Mouse (Mus musculus) forebrain, embryonic 15.5 days (tissue): ENCODE results near the gene Slc18a2. TPM values are rescaled to one million over a fixed set of nuclear protein-coding genes. Genes with fewer than 3 reads are reported as not detected.

Experiments used
- ATAC-seq: fragments of 200-750 bp; cut with Nextera tagmentation; replicated peaks from 2 replicates; pipeline ENCODE4 v1.8.0; 2017; ENCODE audit warnings: mild to moderate bottlenecking, moderate TSS enrichment, moderate library complexity
- H3K27ac ChIP-seq: fragments of 300-500 bp; sonication (generic); replicated peaks from 2 replicates; pipeline ENCODE4 v1.5.1; 2015; ENCODE audit warnings: mild to moderate bottlenecking, inconsistent platforms
- H3K27me3 ChIP-seq: fragments of 300-500 bp; sonication (generic); 2 replicates; pipeline ENCODE4 v1.6.1; 2015; ENCODE audit warnings: inconsistent platforms
- H3K36me3 ChIP-seq: fragments of 300-500 bp; sonication (generic); 2 replicates; pipeline ENCODE4 v1.6.1; 2015; ENCODE audit warnings: mild to moderate bottlenecking, inconsistent platforms
- H3K4me1 ChIP-seq: fragments of 300-500 bp; sonication (generic); 2 replicates; pipeline ENCODE4 v1.6.1; 2015; ENCODE audit warnings: inconsistent platforms
- H3K4me2 ChIP-seq: fragments of 300-500 bp; sonication (generic); replicated peaks from 2 replicates; pipeline ENCODE4 v1.6.1; 2015; ENCODE audit warnings: mild to moderate bottlenecking, inconsistent platforms
- H3K4me3 ChIP-seq: fragments of 300-500 bp; sonication (generic); 2 replicates; pipeline ENCODE4 v1.5.1; 2015; ENCODE audit warnings: mild to moderate bottlenecking, inconsistent platforms
- H3K9ac ChIP-seq: fragments of 300-500 bp; sonication (generic); replicated peaks from 2 replicates; pipeline ENCODE4 v1.6.1; 2015; ENCODE audit warnings: mild to moderate bottlenecking, inconsistent platforms
- H3K9me3 ChIP-seq: fragments of 300-500 bp; sonication (generic); 2 replicates; pipeline ENCODE4 v1.6.1; 2016; ENCODE audit warnings: inconsistent platforms
- WGBS: fragments of 180-500 bp; shearing (Covaris S2); methylation state at CpG from one replicate; pipeline ENCODE4 v1.1.7; 2015; ENCODE audit warnings: mixed read lengths; 5-methylcytosine and 5-hydroxymethylcytosine counted together
- polyA plus RNA-seq: library from polyadenylated mRNA; unstranded; fragments of >200 nt; fragmentation: Nextera tagmentation; extraction: Ambion mirVana; gene quantifications from 2 replicates; pipeline ENCODE4 v1.2.1, GENCODE M21; 2015

Slc18a2 gene
- polyA plus RNA-seq, 1 experiment from 2014 or later = 24.1 TPM

DNA sequence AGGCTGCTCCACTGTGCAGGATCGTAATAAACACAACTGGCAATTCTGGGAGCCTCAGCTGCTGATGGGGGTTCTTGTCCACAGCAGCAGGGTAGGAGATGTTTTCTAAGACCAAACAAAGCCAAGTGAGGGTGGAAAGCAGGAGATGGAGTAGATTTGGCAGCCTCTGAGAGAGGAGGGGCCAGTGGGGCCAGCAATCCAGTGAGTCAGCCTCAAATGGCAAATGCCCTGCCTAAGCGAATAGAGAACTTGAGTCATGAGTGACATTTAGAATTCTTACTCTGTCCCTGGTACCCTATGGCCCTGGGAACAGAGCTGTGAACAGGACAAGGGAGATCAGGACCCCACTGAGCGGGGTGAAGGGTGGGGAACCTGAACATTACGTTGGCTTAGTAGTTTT, 12.6 kb upstream of the Slc18a2 start:
- Histone ChIP-seq H3K9me3 (no peaks in the 10 kb centered on the region), H3K36me3 (no peaks in the 10 kb centered on the region), H3K9ac (no peak overlapping the region), H3K4me3 (no peak overlapping the region), H3K4me2 (no peak overlapping the region), H3K27ac (no peak overlapping the region), H3K4me1 (no peaks in the 10 kb centered on the region), H3K27me3 (no peaks in the 10 kb centered on the region)
- no peak for ATAC-seq
- 86% methylated on average over 4 of the region's 4 CpGs for WGBS

GRCm38 (mm10) chr19:59248553-59249286, 12.0 kb upstream of the Slc18a2 start:
- Histone ChIP-seq H3K4me1 (no peaks in the 10 kb centered on the region), H3K27me3 (no peaks in the 10 kb centered on the region), H3K27ac (no peak overlapping the region), H3K9me3 (no peaks in the 10 kb centered on the region), H3K9ac (no peak overlapping the region), H3K4me3 (no peak overlapping the region), H3K36me3 (no peaks in the 10 kb centered on the region), H3K4me2 (no peak overlapping the region)
- ATAC-seq = no peak
- 80% methylated on average over 11 of the region's 11 CpGs for WGBS

DNA sequence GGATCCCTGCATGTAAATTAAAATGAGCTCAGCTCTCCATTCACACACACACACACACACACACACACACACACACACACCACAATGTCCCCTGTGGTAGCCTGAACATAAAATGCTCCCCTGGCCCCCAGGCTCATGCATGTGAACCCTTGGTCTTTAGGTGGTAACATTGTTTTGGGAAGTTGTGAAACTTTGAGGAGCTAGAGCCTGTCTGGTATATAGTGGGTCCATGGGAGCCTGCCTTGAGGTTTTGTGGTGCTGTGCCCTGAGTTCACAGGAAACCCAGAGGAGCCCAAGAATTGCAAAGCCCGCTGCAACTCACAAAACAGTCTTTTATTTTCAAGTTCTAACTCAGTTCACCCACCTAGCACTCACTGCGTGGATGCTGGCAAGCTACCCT, 8.0 kb upstream of the Slc18a2 start:
- Histone ChIP-seq H3K4me3 (no peak overlapping the region), H3K4me2 (no peak overlapping the region), H3K27me3 (no peaks in the 10 kb centered on the region), H3K36me3 (no peaks in the 10 kb centered on the region), H3K4me1 (no peaks in the 10 kb centered on the region), H3K9me3 (no peaks in the 10 kb centered on the region), H3K27ac (no peak overlapping the region), H3K9ac (no peak overlapping the region)
- ATAC-seq = no peak
- 55% methylated on average over 2 of the region's 2 CpGs for WGBS

- Histone ChIP-seq H3K9me3 (no peaks in the 10 kb centered on the region), H3K4me3 (no peak overlapping the region), H3K27ac (no peak overlapping the region), H3K27me3 (no peaks in the 10 kb centered on the region), H3K9ac (no peak overlapping the region), H3K4me1 (peaks cover 19% of the 10 kb centered on the region), H3K4me2 (no peak overlapping the region), H3K36me3 (no peaks in the 10 kb centered on the region)
- 50% methylated on average over 5 of the region's 5 CpGs for WGBS
- no peak for ATAC-seq
Measured at GRCm38 (mm10) chr19:59259633-59260032, 1.1 kb upstream of the Slc18a2 start.

GRCm38 (mm10) chr19:59261604-59262003, 908 bp downstream of the Slc18a2 start:
- H3K4me3 ChIP-seq = peak overlapping the region; percentile 46
- H3K9ac ChIP-seq = no peak overlapping the region
- no peaks in the 10 kb centered on the region for H3K27me3 ChIP-seq
- no peak for ATAC-seq
- 58% methylated on average over 7 of the region's 7 CpGs for WGBS
- no peaks in the 10 kb centered on the region for H3K36me3 ChIP-seq
- H3K9me3 ChIP-seq = no peaks in the 10 kb centered on the region
- no peak overlapping the region for H3K27ac ChIP-seq
- peak overlapping the region; percentile 53 for H3K4me2 ChIP-seq
- H3K4me1 ChIP-seq = peaks cover 38% of the 10 kb centered on the region

GRCm38 (mm10) chr19:59263171-59263570, 2.5 kb downstream of the Slc18a2 start:
- Histone ChIP-seq H3K27ac (no peak overlapping the region), H3K4me3 (no peak overlapping the region), H3K4me2 (no peak overlapping the region), H3K4me1 (peaks cover 53% of the 10 kb centered on the region), H3K27me3 (no peaks in the 10 kb centered on the region), H3K36me3 (no peaks in the 10 kb centered on the region), H3K9ac (no peak overlapping the region), H3K9me3 (no peaks in the 10 kb centered on the region)
- no peak for ATAC-seq
- 81% methylated on average over 9 of the region's 9 CpGs for WGBS

DNA sequence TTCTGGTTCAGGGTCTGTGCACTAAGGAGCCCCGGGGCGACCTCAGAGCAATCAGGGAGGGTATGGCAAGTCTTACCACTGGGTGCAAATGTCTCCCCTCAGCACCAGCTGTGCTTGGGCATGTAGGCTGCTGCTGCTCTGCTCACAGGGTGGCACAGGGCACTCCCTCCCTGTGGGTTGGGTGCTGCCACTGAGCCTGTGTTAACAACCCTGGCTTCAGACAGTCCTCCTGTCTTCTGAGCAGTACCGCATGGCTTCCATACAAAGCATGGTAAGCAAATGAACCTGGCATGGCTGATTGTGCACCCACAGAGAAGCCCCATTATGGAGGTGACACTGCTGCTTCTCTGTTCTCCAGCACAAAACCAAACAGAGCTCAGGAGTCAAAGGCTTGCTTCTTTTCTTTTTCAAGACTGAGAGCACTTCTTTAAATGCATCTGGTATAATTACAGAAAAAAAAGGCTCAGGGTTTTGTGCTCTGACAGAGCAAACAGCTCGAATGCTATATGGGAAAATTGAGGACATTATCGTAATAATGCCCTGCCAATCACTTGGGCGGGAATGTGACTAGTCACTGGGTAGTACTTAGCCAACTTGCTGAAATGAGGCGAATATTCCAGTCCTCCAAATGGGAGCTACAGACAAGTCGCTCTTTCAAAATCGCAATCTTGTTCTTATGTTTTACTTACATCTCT, 4.3 kb downstream of the Slc18a2 start:
- no peaks in the 10 kb centered on the region for H3K9me3 ChIP-seq
- H3K4me3 ChIP-seq = no peak overlapping the region
- H3K27ac ChIP-seq = peak overlapping the region; percentile 86
- peak overlapping the region; percentile 11; the same call in 1 of the 2 replicates for H3K9ac ChIP-seq
- no peaks in the 10 kb centered on the region for H3K27me3 ChIP-seq
- peak; percentile 77 for ATAC-seq
- WGBS = 32% methylated on average over 9 of the region's 9 CpGs
- no peaks in the 10 kb centered on the region for H3K36me3 ChIP-seq
- H3K4me2 ChIP-seq = peak overlapping the region; percentile 12; the same call in 1 of the 2 replicates
- H3K4me1 ChIP-seq = peaks cover 53% of the 10 kb centered on the region

GRCm38 (mm10) chr19:59265907-59266306, 5.2 kb downstream of the Slc18a2 start:
- H3K36me3 ChIP-seq = no peaks in the 10 kb centered on the region
- peaks cover 48% of the 10 kb centered on the region for H3K4me1 ChIP-seq
- H3K27ac ChIP-seq = peak overlapping the region; percentile 86
- 34% methylated on average over 6 of the region's 6 CpGs for whole genome bisulfite sequencing
- no peaks in the 10 kb centered on the region for H3K27me3 ChIP-seq
- H3K4me2 ChIP-seq = no peak overlapping the region
- no peak for ATAC-seq
- H3K9ac ChIP-seq = no peak overlapping the region
- no peaks in the 10 kb centered on the region for H3K9me3 ChIP-seq
- H3K4me3 ChIP-seq = no peak overlapping the region

GRCm38 (mm10) chr19:59267417-59267963, 6.8 kb downstream of the Slc18a2 start:
- Histone ChIP-seq H3K9me3 (no peaks in the 10 kb centered on the region), H3K27ac (peak overlapping the region; percentile 86), H3K4me3 (no peak overlapping the region), H3K4me1 (peaks cover 44% of the 10 kb centered on the region), H3K27me3 (no peaks in the 10 kb centered on the region), H3K36me3 (no peaks in the 10 kb centered on the region), H3K9ac (0 out of 2 replicates have a peak overlapping the region, but pooled peaks have one; percentile 23), H3K4me2 (no peak overlapping the region)
- WGBS = 11% methylated on average over 5 of the region's 5 CpGs
- no peak; the same call in 1 of the 2 replicates for ATAC-seq

GRCm38 (mm10) chr19:59273190-59273589, 12.5 kb downstream of the Slc18a2 start:
- H3K9me3 ChIP-seq = no peaks in the 10 kb centered on the region
- H3K27me3 ChIP-seq = no peaks in the 10 kb centered on the region
- no peak overlapping the region for H3K9ac ChIP-seq
- H3K4me2 ChIP-seq = no peak overlapping the region
- no peak overlapping the region for H3K27ac ChIP-seq
- H3K4me3 ChIP-seq = no peak overlapping the region
- no peaks in the 10 kb centered on the region for H3K4me1 ChIP-seq
- WGBS = 89% methylated on average over 7 of the region's 7 CpGs
- ATAC-seq = no peak
- no peaks in the 10 kb centered on the region for H3K36me3 ChIP-seq

GRCm38 (mm10) chr19:59276354-59276753, 15.7 kb downstream of the Slc18a2 start:
- Histone ChIP-seq H3K4me2 (no peak overlapping the region), H3K4me1 (no peaks in the 10 kb centered on the region), H3K36me3 (peaks cover 3% of the 10 kb centered on the region; the same call in 1 of the 2 replicates), H3K27ac (no peak overlapping the region), H3K9ac (no peak overlapping the region), H3K4me3 (no peak overlapping the region), H3K27me3 (no peaks in the 10 kb centered on the region), H3K9me3 (no peaks in the 10 kb centered on the region)
- ATAC-seq = no peak
- WGBS = 82% methylated on average over 7 of the region's 7 CpGs

DNA sequence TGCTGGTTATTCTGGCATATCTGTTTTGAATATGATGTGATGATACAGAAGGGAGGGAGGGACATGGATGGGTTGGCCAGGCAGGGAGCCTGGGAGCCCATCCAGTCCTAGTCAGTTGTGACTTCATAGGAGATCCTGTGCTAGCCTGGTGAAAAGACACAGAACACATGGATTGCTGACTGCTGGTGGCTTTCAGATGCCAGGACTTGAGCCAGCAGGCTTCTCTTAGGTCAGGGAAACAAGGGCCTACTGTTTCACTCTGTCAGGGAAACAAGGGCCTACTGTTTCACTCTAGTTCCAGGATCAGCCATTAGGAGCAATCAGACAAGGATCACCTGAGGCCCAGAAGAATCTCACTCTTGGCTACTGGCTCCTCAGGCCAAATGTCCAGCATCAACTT, 20.1 kb downstream of the Slc18a2 start:
- Histone ChIP-seq H3K27ac (no peak overlapping the region), H3K4me2 (no peak overlapping the region)
- no peak for ATAC-seq

More for the DNA sequence above, 20.1 kb downstream of the Slc18a2 start:
- Histone ChIP-seq H3K9me3 (no peaks in the 10 kb centered on the region), H3K4me3 (no peak overlapping the region), H3K4me1 (no peaks in the 10 kb centered on the region), H3K36me3 (peaks cover 3% of the 10 kb centered on the region; the same call in 1 of the 2 replicates), H3K9ac (no peak overlapping the region), H3K27me3 (no peaks in the 10 kb centered on the region)
